Mouse (Mus musculus) cerebellum, adult 11-12 months (tissue): ENCODE measurements around the gene Ap2a2.
"Not testable (repeated sequence)": the region's sequence is repeated elsewhere in the genome, so short reads cannot be mapped to it uniquely, and the experiment has no call there.

Source experiments
- DNase-seq: peaks from one replicate; pipeline ENCODE4 v3.0.0; 2022

The Ap2a2 gene

DNA sequence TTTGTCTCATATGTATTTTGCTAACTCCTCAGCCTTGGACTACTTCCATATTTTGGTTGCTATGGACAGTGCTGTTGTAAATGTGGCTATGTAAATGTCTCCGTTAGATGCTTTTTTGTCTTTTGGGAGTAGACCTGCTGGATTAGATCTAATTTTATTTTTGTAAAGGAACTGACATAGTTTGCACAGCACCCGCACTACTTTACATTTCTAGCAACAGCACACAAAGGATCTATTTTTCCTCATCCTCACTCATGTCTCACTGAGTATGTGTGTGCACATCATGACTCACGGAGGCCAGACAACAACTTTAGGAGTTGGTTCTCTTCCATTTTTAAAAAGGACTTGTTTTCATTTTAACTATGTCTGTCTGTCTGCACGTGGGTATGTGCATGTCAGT, 45.7 kb downstream of the Ap2a2 start:
- DNase-seq, result no peak

DNA sequence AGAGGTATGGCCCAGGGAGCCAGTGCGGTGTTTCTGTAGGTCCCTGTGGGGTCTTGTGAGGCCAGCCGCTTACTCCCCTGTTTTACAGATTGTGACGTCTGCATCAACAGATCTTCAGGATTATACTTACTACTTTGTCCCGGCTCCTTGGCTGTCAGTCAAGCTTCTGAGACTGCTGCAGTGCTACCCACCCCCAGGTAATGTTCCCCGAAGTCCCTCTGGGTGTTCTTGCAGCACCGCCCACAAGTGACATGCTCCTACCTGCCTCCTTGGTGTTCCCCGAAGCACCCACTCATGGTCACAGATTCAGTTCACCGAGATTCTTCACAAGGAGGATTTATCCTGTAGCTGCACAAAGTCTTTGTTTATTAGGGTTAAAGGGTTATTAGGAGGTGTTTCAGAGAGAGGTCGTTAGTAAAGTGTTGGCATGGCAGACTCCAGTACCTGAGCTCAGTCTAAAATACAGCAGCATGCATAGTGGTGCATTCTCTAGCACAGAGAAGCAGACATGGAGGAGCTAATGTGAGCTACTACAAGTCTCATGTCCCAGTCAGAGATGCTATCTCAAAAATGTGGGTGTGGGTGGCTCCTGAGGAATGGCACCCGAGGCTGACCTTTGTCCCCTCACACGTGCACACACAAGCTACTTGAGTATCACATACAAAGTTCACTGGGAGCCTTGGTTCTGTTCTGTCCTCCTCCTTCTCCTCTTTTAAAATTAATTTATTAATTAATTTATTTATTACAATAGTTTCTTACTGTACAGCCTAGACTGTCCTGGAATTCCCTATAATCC, 47.9 kb downstream of the Ap2a2 start:
- no peak for DNase-seq

- no peak for DNase-seq
These were observed 49.9 kb downstream of the Ap2a2 start for GRCm38 (mm10) chr7:141611711-141612370.

DNA sequence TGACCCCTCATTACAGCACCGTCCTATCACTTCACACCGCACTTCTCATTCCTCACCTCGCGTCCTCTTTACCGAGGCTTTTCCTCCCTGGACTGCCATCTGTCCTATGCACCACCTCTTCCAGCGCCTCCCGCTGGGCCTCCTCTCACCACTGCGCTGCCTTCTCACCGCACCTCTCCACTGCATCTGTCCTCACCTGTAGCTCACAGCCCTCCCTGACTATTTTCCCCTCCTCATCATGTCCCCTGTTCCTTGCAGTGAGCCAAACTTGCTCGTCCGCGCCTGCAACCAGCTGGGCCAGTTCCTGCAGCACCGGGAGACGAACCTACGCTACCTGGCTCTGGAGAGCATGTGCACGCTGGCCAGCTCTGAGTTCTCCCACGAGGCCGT, 50.4 kb downstream of the Ap2a2 start:
- peak; percentile 60 for DNase-seq

DNA sequence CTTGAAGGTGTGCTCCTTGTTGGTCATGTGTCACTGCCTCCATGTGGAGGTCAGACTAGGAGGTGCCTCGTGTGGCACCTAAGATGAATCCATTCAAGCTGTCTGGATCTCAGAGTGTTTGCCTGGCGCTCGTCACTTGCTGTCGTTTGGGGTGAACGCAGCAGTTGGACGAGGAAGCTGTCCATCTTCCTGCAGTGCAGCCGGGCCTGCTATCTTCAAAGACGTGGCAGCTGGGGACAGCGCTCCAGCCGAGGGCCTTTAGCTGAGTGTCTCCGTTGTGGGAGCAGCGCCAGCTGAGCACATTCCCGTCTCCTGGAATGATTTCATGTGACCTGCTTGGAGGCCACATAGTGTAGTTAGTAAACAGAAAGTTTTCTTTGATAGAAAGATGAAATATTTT, 50.8 kb downstream of the Ap2a2 start:
- DNase-seq, result peak; percentile 73

GRCm38 (mm10) chr7:141614329-141614832, 52.4 kb downstream of the Ap2a2 start:
- DNase-seq, result no peak

DNA sequence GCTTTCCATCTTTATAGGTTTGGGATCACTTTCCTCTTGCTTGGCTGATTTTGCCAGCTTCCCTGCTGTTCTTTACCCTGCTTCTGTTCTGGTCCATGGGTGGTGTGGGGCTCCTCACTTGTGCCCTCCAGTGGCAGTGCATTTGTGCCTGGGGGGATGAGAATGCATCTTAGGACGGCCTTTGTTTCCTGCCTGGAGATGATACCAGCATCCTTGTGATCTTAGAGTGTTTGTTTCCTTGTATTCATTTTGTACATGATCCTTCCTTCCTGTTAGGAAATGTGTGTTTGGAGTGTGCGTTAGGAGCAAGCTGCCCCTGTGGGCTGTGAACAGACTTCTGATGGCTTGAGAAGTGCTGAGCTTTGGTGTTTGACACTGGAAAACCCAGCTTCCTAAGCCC, 62.2 kb downstream of the Ap2a2 start:
- no peak for DNase-seq

DNA sequence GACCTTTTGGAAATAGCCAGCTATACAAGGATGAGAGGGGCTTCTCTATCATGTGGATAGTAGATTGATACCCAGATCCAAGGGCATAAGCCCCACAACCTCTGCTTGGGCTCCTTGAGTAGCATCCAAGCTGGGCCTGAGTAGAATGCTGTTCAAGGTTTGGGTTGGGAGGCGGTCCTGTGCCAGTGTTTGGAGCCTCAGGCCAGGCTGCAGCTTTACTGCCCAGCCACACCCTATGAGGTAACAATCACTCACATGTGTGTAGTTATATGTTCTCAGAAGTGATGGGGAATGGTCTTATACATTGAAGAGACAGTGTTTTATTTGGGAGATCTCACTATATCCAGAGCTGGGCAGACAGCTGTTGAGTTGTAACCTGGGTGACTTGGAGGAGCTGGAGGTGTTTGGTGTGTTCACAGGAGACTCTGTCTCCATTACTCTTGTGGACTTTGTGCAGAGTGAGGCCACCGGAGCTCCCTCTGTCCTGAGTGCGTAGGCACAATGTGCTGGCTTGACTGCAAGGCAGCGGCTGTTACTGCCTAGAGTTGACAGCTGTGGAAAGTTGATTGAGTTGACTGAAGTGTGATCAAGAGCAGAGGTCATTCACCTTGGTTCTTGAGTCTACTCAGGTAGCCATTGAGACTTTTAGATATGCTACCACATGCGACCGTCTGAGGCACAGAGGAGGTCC, 63.3 kb downstream of the Ap2a2 start:
- DNase-seq, result no peak

GRCm38 (mm10) chr7:141628018-141628417, 66.0 kb downstream of the Ap2a2 start:
- no peak for DNase-seq

DNA sequence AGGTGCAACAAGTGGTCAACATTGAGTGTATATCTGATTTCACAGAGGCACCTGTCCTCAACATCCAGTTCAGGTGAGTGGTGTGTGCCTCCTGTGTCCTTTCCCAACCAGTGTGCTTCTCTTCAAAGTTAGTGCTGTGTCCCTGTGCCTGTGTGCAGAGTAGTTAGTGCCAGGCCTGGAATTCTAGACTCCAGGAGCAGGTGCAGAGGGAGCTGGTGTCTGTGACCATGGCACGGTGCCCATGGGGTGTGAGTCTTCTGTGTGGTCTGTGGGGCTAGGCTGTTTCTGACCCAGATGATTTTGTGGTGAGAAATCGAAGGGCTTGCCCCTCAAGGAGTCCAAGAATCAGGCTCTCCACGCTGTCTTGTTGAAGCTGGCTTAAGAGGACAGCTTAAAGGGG, 67.3 kb downstream of the Ap2a2 start:
- no peak for DNase-seq

DNA sequence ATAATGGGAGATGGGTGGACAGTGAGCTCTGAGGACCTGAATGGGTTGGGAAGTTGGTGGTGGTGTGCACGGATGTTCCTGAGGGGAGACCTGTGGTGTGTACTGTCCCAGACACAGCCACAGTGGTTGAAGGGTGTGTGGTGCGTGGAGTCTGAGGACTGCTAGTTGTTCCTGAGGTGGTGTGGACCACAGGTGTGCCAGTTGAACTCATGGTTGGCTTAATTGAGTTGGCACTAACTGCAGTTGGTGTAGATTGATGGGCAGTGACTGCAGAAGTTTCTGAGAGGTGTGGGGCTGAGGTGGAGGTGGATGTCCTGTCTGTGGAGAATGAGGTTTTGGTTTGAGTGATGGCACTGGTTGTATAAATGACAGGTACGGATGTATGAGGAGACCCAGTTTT, 76.1 kb downstream of the Ap2a2 start:
- not testable (repeated sequence) for DNase-seq

DNA sequence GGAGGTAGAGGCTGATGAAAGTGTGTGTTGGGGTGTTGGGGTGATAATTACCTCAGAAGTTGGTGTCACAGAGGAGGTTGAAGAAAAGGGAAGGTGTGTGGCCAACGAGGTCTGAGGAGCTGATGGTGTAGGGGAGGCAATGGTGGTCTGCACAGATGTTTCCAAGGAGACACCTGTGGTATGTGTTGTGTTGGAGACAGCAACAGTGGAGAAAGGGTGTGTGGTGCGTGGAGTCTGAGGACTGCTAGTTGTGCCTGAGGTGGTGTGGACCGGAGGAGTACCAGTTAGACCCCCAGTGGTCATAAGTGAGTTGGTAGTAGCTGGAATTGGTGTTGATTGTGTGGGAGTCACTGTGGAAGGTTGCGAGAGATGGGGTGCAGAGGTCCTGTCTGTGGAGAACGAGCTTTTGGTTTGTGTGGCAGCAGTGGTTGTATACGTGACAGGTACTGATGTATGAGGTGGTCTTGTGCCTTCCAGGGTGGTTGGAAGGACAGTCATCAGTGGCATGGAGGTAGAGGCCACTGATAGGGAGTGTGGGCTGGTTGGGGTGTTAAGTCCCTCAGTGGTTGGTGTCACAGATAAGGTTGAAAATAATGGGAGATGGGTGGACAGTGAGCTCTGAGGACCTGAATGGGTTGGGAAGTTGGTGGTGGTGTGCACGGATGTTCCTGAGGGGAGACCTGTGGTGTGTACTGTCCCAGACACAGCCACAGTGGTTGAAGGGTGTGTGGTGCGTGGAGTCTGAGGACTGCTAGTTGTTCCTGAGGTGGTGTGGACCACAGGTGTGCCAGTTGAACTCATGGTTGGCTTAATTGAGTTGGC, 76.8 kb downstream of the Ap2a2 start:
- DNase-seq, result not testable (repeated sequence)

DNA sequence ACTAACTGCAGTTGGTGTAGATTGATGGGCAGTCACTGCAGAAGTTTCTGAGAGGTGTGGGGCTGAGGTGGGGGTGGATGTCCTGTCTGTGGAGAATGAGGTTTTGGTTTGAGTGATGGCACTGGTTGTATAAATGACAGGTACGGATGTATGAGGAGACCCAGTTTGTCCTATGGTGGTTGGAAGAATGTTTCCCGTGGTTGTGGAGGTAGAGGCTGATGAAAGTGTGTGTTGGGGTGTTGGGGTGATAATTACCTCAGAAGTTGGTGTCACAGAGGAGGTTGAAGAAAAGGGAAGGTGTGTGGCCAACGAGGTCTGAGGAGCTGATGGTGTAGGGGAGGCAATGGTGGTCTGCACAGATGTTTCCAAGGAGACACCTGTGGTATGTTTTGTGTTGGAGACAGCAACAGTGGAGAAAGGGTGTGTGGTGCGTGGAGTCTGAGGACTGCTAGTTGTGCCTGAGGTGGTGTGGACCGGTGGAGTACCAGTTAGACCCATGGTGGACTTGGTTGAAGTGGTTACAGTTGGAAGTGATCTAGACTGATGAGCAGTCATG, 77.4 kb downstream of the Ap2a2 start:
- DNase-seq, result not testable (repeated sequence)

DNA sequence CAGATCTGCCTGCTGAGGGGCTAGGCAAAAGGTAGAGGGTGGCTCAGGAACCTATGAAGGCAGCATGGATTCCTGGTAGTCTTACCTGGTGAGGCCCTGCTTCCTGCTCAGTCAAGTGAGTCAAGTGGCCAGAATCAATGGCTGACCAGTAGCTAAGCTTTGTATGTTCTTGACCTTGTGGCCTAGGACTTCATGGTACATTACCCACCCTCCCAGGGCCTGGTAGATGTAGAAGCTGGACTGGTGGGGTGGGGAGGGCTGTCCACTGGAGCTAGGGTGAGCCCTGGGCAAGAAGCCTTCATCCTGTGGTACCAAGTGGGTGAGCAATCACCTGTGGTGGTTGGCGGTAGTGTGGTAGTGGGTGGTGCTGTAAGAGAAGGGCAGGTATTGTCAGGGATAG, 80.4 kb downstream of the Ap2a2 start:
- DNase-seq, result no peak

DNA sequence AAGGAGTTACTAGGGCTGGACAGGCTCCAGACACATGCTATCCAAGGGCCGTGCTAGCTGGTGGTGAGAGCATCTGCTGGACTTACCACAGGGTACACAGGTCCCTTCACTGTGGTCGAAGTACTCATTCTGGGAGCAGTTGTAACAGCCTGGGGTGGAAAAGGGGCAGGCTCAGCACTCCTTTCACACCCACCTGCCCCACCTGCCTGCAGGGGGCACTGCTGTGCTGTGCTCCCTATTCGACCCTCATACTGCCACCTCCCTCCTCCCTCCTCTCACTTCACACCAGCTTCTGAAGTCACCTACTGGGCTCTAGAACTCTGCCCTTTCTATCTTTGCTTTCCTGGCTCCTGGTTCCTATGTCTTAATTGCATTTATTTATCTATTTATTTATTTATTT, 81.2 kb downstream of the Ap2a2 start:
- DNase-seq, result no peak

DNA sequence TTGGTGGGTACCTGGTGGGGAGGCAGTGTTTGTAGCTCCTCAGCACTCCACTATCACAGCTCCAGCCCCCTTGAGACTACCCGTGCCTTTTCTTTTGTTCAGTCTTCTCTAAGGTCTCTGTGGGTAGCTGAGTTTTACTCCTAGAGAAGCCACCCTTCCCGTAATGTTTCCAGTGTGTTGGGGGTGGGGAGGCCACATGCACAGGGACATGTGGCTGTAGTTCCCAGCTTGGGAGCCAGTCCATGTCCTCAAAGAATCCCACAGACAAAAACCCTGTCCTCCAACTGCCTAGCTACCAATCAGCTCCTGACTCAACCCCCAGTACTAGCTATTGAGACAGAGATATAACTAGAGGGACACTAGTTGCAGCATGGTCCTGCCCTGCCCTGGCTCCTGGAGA, 85.1 kb downstream of the Ap2a2 start:
- no peak for DNase-seq

DNA sequence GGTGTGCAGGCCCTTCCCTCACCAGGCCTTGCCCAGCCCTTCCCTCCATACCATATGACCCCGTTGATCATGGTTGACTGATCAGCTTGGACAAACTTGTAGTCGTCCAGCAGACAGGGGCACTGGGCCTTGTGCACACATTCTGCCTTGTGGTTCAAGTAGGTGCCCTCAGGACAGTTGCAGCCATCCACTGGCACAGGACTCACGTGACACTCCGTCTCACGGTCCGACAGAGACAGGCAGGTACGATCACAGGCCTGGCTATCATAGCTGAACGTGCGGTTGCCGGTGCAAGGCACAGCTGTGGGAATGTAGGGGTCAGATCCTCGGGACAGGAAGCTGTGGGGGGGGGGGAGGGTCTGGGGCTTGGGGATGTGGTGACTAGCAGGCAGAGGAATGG, 85.8 kb downstream of the Ap2a2 start:
- no peak for DNase-seq

DNA sequence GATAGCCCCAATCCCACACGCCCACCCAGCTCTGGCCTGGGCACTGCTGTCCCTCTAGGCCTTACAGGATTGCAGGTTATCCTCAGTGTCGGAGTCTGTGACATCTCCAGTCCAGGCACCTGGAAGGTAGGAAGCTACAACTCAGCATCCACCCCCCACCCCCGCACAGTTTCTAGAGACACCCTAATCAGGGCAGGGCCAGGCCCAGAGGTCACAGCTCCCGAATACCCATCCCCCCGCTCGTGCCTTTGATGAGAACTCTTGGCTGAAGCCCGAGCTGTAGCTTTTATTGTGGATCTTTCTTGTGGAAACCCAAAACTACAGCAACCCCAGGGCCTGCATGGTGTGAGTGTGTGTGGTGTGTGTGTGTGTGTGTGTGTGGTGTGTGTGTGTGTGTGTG, 90.2 kb downstream of the Ap2a2 start:
- DNase-seq, result no peak

DNA sequence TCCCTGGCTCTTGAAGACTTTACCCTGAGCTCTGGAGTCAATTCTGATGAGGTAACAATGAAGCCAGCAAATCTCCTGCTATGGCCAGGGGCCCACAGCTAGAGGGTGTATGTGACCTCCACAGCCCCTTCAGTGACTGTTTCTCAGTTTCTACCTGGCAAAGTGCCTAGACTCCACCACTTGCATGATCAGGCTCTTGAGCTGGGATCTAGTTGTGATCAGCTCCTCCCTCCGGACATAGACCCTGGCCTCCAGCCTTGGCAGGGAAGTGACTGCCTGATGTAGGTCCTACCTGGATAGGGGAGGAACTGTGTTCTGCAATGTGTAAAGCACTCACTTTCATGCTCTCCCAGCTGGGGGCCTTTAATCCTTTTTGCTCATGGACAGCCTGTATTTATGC, 98.4 kb downstream of the Ap2a2 start:
- DNase-seq, result no peak

GRCm38 (mm10) chr7:141661481-141661880, 99.5 kb downstream of the Ap2a2 start:
- no peak for DNase-seq

- no peak for DNase-seq
These were observed 100.2 kb downstream of the Ap2a2 start for GRCm38 (mm10) chr7:141662223-141662622.

GRCm38 (mm10) chr7:141666190-141666589, 104.2 kb downstream of the Ap2a2 start:
- DNase-seq, result peak; percentile 16

DNA sequence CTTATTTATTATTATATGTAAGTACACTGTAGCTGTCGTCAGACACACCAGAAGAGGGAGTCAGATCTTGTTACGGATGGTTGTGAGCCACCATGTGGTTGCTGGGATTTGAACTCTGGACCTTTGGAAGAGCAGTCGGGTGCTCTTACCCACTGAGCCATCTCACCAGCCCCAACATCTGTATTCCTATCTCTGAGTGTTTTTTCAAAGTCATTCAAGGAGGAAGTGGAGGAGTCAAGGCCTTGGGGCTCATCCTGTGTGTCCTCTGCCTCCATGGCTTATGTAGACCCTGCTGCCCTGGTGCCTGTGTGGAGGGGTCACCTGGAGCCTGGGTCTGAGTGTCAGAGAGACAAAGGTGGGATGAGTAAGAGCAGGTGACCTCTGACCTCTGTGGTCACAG, 107.1 kb downstream of the Ap2a2 start:
- DNase-seq, result not testable (repeated sequence)
